In the genomic region with DNA sequence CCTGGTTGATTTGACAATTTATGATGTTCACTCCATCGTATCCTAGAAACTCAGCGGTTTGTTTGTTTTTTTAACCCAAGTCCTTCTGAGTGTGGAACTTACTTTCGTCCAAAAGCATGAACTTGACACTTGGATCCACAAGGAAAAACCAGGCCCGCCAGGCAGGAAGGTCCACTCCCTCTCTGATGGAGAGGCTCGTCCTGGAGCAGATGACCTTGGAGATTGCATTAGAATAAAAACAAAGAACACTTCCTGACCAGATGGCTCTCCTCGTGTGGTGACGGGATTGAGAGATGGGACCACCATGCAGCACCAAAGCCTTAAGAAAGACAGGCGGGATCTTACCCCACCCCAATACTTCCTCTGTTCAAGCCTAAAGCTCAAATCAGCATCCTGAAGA, we compare ENCODE assay signal across 9 mouse cellular contexts. TPM values are rescaled to one million over a fixed set of nuclear protein-coding genes. Genes with fewer than 3 reads are reported as not detected.
A peak's percentile ranks its signal among the peaks of the same experiment; 100 is the strongest.
DNase-seq lines count a peak whose midpoint lies in the region; ATAC-seq lines count a peak whose summit lies in the region.
"Had no signal": no experiment of that assay in that cellular context is flagged by ENCODE, and none has a peak within 500 bp of the region (broad histone marks: within the 10 kb centered on the region; RNA-seq: fewer than 3 reads in every experiment).

No protein-coding gene starts in this region.

- H3K9me3 ChIP-seq in lung, embryonic 16.5 days (ENCODE audit: control insufficient read depth, low read length) = no peaks in the 10 kb centered on the region

- peak; percentile 35 for DNase-seq in gastrocnemius, adult 18-20 months (ENCODE audit: low spot score)
- no peak for DNase-seq in gastrocnemius, postnatal 4 days (ENCODE audit: low spot score in 2 of 2)
- DNase-seq in ZHBTc4 (ENCODE audit: low read depth, low spot score) = peak; percentile 77
- peak; percentile 33 to 35 for DNase-seq in heart, postnatal 14 days
- no peak for DNase-seq in frontal cortex, postnatal 36 days (ENCODE audit: low spot score in 2 of 2)

- H3K36me3 ChIP-seq in lung, embryonic 16.5 days (ENCODE audit: control insufficient read depth, insufficient read depth, low read length) = no peaks in the 10 kb centered on the region

- no peak overlapping the region for H3K9ac ChIP-seq in lung, embryonic 16.5 days (ENCODE audit: low read length)

- no peak overlapping the region for H3K4me2 ChIP-seq in lung, embryonic 16.5 days (ENCODE audit: low read depth, low read length)

- H3K4me3 ChIP-seq in lung, embryonic 16.5 days (ENCODE audit: low read length) = no peak overlapping the region

- H3K27me3 ChIP-seq in lung, embryonic 16.5 days (ENCODE audit: control insufficient read depth, insufficient read depth, low read depth, low read length) = no peaks in the 10 kb centered on the region

- peak overlapping the region; percentile 70 for H3K27ac ChIP-seq in lung, embryonic 16.5 days (ENCODE audit: low read length)
- H3K27ac ChIP-seq: macrophage had no signal

- ATAC-seq in lung, embryonic 16.5 days (ENCODE audit: low read depth) = peak; percentile 64
- no peak for ATAC-seq in frontal cortex, adult (ENCODE audit: low TSS enrichment)
- ATAC-seq in CD4-positive, CD25-positive, alpha-beta regulatory T cell, adult 4 months = no peak

- 38% methylated on average over 8 of the region's 8 CpGs for WGBS in lung, embryonic 16.5 days

- intact Hi-C loops in heart, postnatal 14 days (cut with DNase I) = no loop called here

- peaks cover 13% of the 10 kb centered on the region for H3K4me1 ChIP-seq in lung, embryonic 16.5 days (replicated peaks; ENCODE audit: control insufficient read depth, insufficient read depth, low read length)

RNA-seq across cellular contexts. Expression of gene Apod, which starts 12.1 kb away (rescaled TPM):
- 10 to 100 TPM; 41.6 to 82.1 TPM for total RNA-seq in gastrocnemius, adult 18-20 months (2021)
- 10 to 100 TPM in 1 of 2 experiments, 1 to 10 TPM in 1; 9.1 to 15.5 TPM for total RNA-seq in gastrocnemius, postnatal 4 days (2021)
- total RNA-seq in heart, postnatal 14 days (2021) = 1 to 10 TPM; 2.1 to 3.0 TPM
- 0.38 and 1.2 TPM in 2 replicates for polyA plus RNA-seq in lung, embryonic 16.5 days (2015; fragmentation: Nextera tagmentation; extraction: Ambion mirVana)
- polyA plus RNA-seq in CD4-positive, CD25-positive, alpha-beta regulatory T cell, adult 4 months (2017; shearing (Covaris generic)) = not detected

RNA-seq across cellular contexts. Expression of gene Ppp1r2, which starts 51.6 kb away (rescaled TPM):
- 10 to 100 TPM; 83.4 to 98.3 TPM for total RNA-seq in gastrocnemius, adult 18-20 months (2021)
- 10 to 100 TPM; 84.9 to 87.3 TPM for total RNA-seq in gastrocnemius, postnatal 4 days (2021)
- 100 to 1,000 TPM in 1 of 2 experiments, 10 to 100 TPM in 1; 97.4 to 101 TPM for total RNA-seq in heart, postnatal 14 days (2021)
- polyA plus RNA-seq in lung, embryonic 16.5 days (2015; fragmentation: Nextera tagmentation; extraction: Ambion mirVana) = 110 and 116 TPM in 2 replicates
- polyA plus RNA-seq in CD4-positive, CD25-positive, alpha-beta regulatory T cell, adult 4 months (2017; shearing (Covaris generic)) = 10 to 100 TPM; 10.9 to 16.2 TPM

Comparison
In these comparisons a context has a peak if more than half of its experiments do, and no peak if none do; other contexts are left out.
1. DNase-seq: peak in gastrocnemius, adult 18-20 months (single experiment), ZHBTc4 (single experiment) and heart, postnatal 14 days (2 of 2); none in gastrocnemius, postnatal 4 days (0 of 2) and frontal cortex, postnatal 36 days (0 of 2).